Mouse (Mus musculus) urinary bladder, adult 2 months (tissue): ENCODE measurements at regions not wholly inside any gene's neighbourhood (a gene's known extent, or its start where the extent isn't known, plus 50 kb on each side); places are given as distances from the start of the nearest gene placed in this dataset.

Experiments
- DNase-seq: peaks from one replicate; pipeline ENCODE4 v3.0.0; 2022; ENCODE audit warnings: low spot score

GRCm38 (mm10) chr9:50138341-50138978 is 206.3 kb downstream of the Rpl10-ps3 start:
- DNase-seq, result no peak

DNA sequence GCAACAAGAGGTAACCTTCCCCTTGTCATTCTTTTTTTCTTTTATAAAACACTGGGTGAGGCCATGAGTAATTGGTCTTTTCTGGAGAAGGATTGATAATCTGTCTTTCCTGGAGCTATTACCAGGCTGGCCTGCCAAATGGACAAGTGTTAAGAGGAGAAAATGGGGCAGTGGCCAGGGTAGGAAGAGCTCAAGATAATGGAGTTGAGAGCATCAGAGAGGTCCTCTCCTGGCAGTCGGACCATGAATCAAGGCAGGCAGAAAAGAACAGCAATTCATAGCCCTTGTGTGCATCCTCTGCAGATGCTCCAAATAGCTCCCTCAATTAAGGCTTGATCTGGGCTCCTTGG is 208.2 kb downstream of the Rpl10-ps3 start:
- no peak for DNase-seq

- no peak for DNase-seq
Observed at GRCm38 (mm10) chr9:50135939-50136635, 208.7 kb downstream of the Rpl10-ps3 start.

DNA sequence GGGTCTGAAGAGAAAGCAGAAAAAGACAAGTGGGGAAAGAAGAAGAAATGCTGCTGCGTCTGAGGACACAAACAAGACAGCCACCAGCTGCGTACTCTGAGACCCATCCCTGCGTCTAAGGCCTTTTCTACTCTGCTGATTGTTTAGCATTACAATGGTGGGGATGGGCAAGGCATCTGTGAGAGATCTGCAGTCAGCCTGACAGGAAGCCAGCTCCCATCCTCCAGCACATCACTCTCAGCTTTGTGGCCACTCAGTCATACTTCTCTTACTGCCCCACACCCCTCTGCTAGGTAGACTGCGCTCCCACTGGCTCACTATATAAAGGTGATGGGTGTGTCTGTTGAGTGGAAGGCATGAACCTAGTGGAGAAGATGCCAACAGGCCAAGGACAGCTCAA is 220.5 kb downstream of the Rpl10-ps3 start:
- DNase-seq, result no peak

DNA sequence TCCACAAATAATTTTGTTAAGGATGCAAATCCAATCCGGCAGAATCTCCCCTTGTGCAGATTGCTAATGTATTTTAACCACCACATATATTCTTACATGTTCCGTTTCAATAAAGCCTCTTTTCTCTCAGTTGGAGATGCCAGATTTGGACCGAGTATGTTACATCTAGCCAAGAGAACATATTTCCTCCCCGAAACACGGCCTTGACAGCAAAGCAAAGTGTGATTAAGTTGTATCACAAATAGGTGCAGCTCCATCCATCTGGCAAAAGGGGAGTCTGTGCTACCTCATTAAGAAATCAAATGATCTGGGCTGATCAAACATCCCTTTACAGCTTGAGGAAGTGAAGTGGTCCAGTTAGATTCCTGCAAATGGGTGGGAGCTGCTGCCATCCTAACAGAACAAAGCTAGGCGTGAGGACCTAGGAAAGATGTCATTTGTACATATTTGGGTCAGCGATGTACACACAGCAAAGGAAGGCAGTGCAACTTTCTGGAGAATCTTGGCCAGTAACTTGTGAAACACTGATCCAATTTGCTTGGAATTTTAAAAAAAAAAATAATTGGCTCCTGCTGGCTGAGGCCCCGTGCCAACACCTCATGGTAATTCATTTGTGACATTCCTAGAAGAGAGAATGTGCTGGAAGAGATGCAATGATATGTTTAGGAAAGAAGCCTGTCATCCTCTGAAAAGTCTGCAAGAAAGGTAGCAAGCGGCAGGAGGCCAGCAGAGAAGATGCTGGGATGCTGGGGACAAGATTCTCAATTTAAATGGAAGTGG is 223.8 kb downstream of the Rpl10-ps3 start:
- no peak for DNase-seq

GRCm38 (mm10) chr9:50119412-50119811 is 225.4 kb downstream of the Rpl10-ps3 start:
- DNase-seq, result no peak

DNA sequence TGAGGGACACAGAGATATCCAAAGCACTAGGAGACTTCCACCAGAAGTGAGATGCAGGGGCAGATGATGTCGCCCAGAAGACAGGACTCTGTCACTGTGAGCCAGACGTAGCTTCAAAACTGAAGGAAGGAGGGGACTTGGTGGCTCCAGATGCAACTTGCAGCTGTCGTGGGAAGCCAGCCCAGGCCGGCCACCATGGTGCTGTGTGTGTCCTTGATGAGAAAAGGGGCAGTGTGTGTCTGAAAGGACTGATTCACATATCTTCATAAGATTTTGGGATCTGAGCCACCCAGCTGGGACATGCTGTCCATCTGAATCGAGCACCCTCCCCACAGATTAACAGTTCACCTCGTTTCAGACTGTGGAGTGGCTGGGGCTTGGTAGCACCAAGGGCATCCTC is 226.2 kb downstream of the Rpl10-ps3 start:
- no peak for DNase-seq

DNA sequence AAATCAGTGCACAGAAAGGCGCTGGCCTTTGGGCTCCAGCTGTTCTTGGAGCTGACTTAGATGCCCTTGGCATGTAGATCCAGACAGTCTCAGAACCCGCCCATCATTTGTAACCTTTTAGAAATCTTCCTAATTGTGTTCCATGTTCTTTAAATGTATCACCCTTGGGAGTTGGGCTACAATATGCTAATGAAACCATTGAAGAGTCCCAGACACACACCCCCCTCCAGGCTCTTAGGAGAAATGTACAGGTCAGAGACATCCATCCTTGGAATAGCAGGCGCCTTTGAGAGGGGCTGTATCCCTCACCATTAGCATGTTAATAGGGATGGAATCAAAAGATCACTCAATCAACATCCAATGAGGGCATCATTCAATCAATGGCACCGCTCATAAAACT is 238.2 kb downstream of the Rpl10-ps3 start:
- DNase-seq, result no peak

- no peak for DNase-seq
Observed at GRCm38 (mm10) chr9:50102766-50103165, 242.0 kb downstream of the Rpl10-ps3 start.

DNA sequence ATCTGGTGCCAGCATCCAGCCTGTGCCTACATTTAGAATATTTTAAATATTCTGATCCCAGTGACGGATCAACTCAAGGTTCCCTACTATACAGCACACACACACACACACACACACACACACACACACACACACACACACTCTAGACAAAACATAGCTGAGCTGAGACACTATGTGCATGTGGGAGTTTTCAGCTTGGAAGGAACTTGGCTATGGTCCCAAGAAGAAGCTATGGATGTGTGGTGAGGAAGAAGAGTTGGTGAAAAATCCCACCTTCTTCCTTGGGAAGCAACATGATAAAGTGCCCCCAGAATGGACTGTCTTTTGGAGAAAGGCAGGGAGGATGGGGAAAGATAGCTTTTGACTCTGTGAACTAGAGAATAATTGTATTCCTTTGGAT is 243.7 kb downstream of the Rpl10-ps3 start:
- no peak for DNase-seq

- DNase-seq, result no peak
Observed at GRCm38 (mm10) chr9:50090968-50091367, 253.8 kb downstream of the Rpl10-ps3 start.

- DNase-seq, result no peak
Observed at GRCm38 (mm10) chr9:50089916-50090315, 254.9 kb downstream of the Rpl10-ps3 start.

DNA sequence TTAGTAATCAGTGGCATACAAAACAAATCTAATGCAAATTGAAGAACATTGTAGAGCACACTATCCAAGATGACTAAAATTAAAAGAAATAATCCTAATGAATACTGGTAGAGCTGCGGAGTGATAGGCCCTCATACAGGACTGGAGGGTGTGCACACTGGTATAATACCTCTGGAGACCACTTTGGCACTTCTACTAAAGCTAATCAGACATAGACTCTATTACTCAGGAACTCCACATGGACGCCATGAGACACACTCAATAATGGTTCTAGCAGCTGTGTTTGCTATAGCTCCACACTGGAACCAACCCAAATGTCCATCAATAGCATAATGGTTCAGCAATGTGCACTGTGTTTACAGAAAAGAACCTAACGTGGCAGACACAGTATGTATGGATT is 264.6 kb downstream of the Rpl10-ps3 start:
- no peak for DNase-seq

DNA sequence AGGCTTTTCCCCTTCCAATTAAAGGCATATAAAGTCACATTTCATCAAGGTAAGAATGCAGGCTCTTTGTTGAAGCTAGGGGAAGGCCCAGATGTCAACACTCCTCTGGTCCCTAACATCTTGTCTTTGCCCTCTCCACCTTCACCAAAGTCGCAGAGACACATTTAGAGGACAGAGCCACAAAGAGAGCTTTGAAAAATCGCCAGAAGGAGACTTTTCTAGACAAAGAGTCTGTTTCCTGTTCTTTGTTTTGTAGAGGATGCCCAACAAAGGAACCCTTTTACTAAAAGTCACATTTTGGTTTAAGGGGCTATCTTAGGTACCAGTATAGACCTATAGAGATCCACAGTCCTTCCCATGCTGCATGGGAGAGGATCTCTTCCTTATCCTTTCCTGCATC is 269.9 kb upstream of the Ncam1 start:
- DNase-seq, result no peak

GRCm38 (mm10) chr9:50067729-50068225 is 269.1 kb upstream of the Ncam1 start:
- DNase-seq, result no peak

GRCm38 (mm10) chr9:50064505-50065229 is 265.9 kb upstream of the Ncam1 start:
- DNase-seq, result no peak

DNA sequence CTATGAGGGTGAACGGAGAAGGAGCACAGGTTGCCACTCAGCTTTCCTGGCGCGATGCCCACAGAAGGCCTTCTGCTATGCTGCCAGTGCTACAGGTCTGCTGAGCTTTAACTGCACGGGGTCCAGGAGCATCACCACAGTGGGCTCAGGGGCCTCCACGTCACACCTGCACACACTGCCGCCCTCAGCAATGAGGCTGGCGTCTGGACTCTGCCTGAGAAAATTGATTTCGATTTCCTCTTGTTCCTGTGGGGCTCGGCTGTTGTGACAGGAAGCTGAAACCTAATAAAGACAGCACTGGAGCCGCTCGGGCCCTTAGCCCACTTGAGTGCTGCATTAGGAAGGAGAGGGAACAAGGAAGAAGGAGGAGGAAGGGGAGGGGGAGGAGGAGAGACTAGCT is 239.5 kb upstream of the Ncam1 start:
- no peak for DNase-seq

DNA sequence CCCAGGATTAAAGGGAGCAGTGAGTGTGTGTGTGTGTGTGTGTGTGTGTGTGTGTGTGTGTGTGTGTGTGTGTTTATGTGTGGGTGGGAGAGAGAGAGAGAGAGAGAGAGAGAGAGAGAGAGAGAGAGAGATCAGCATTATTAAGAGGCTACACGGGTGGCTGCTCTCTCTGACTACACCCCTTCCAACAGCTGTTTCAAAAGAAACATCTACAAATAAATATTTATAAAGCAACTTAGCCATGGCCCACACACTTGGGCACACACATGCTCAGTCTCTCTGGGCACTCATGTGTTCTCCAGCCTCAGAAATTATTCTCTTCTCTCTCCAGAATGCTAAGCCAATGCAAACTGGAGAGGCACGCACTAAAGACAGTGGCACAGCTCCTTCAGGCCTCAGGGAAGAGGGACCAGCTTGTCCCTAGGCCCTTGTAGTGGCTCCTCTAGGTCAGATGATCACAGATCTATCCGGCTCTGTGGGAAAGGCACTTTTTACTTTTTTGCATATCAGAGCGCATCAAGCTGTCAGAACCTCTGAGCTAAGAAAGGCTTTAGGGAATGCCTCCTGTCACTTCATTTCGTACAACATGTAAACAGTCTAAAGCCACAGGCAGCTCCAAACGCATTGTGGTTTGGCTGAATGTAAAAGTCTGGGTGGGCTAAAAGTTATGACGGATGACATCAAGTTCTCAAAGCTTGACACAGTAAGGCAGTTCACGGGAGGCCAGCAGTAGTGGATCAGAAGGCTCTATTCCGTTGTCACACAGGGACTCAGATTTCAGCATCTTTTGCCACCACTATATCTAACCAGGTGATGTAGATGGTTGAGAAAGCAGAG is 233.8 kb upstream of the Ncam1 start:
- no peak for DNase-seq

DNA sequence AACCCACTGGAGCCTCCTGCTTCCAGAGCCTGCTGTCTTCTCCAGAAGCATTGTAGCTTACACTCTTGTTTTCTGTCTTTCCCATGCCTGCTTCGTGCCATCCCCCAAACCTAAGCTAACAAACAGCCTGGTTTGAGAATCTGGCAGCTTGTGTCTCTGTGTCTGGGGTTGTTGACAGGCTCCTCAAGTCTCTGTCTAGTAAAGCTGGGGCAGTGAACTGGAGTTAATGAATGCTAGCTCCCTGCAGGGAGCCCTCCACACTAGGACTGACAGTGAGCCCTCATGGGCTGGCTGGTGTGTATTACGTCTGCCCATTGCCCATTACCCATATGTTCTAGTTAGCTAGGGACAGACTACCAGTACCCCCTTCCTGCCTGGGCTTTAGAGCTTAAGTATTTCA is 232.6 kb upstream of the Ncam1 start:
- no peak for DNase-seq

- no peak for DNase-seq
Observed at GRCm38 (mm10) chr9:50029030-50029429, 230.3 kb upstream of the Ncam1 start.

- DNase-seq, result no peak
Observed at GRCm38 (mm10) chr9:50028573-50028972, 229.8 kb upstream of the Ncam1 start.
